Mouse (Mus musculus) ES-Bruce4 (cell line): Measurements from ENCODE around the gene Cckbr. TPM values are rescaled to one million over a fixed set of nuclear protein-coding genes. Genes with fewer than 3 reads are reported as not detected.
"Not testable (repeated sequence)": the region's sequence is repeated elsewhere in the genome, so short reads cannot be mapped to it uniquely, and the experiment has no call there.

Source experiments
- H3K27ac ChIP-seq: 2 replicates; pipeline ENCODE4 v1.5.1; 2012; ENCODE audit warnings: low read length, inconsistent platforms; ENCODE audit not compliant: insufficient read depth
- H3K27me3 ChIP-seq: 2 replicates; pipeline ENCODE4 v1.6.1; 2012; ENCODE audit warnings: mild to moderate bottlenecking, low read length, inconsistent platforms; ENCODE audit not compliant: control insufficient read depth, poor library complexity, insufficient read depth, severe bottlenecking
- H3K36me3 ChIP-seq: 2 replicates; pipeline ENCODE4 v1.6.1; 2012; ENCODE audit warnings: inconsistent platforms, mild to moderate bottlenecking, low read length, moderate library complexity; ENCODE audit not compliant: control insufficient read depth, poor library complexity, insufficient read depth, severe bottlenecking
- H3K4me1 ChIP-seq: one replicate; pipeline ENCODE4 v1.8.1; 2011; ENCODE audit warnings: low read length; ENCODE audit not compliant: control insufficient read depth, insufficient read depth
- H3K4me3 ChIP-seq: 2 replicates; pipeline ENCODE4 v1.5.1; 2011; ENCODE audit warnings: low read depth, mild to moderate bottlenecking, low read length
- H3K9ac ChIP-seq: 2 replicates; pipeline ENCODE4 v1.6.1; 2012; ENCODE audit warnings: low read depth, mild to moderate bottlenecking, inconsistent platforms; ENCODE audit not compliant: poor library complexity, severe bottlenecking
- H3K9me3 ChIP-seq: replicated peaks from 2 replicates; pipeline ENCODE4 v1.6.1; 2012; ENCODE audit warnings: mild to moderate bottlenecking, low read length, inconsistent platforms; ENCODE audit not compliant: control insufficient read depth, poor library complexity, insufficient read depth, severe bottlenecking
- CTCF ChIP-seq: IDR thresholded peaks from one replicate; pipeline ENCODE4 v1.8.1; 2011; ENCODE audit warnings: low read depth, low read length
- EP300 ChIP-seq: IDR thresholded peaks from 2 replicates; pipeline ENCODE4 v1.6.1; 2011; ENCODE audit warnings: low read depth, low read length; ENCODE audit not compliant: insufficient read depth
- POLR2A ChIP-seq: IDR thresholded peaks from one replicate; pipeline ENCODE4 v1.8.1; 2011; ENCODE audit warnings: low read length; ENCODE audit not compliant: insufficient read depth
- polyA plus RNA-seq: library from polyadenylated mRNA; stranded (reverse); fragments of >200 nt; gene quantifications from 2 replicates; pipeline ENCODE4 v1.2.4, GENCODE M21; 2011; ENCODE audit warnings: low read depth; ENCODE audit not compliant: missing spikeins, insufficient read depth, insufficient read length

Cckbr gene
- polyA plus RNA-seq, 1 experiment = not detected

GRCm38 (mm10) chr7:105396126-105396525, 29.4 kb upstream of the Cckbr start:
- H3K27ac ChIP-seq = no peak overlapping the region
- H3K4me3 ChIP-seq = no peak overlapping the region
- no peak overlapping the region for H3K9ac ChIP-seq
- no peaks in the 10 kb centered on the region for H3K4me1 ChIP-seq
- TF ChIP-seq EP300 (no peak), CTCF (no peak), POLR2A (no peak)
- no peaks in the 10 kb centered on the region for H3K9me3 ChIP-seq
- no peaks in the 10 kb centered on the region; the same call in 1 of the 2 replicates for H3K36me3 ChIP-seq
- no peaks in the 10 kb centered on the region for H3K27me3 ChIP-seq

- H3K36me3 ChIP-seq = no peaks in the 10 kb centered on the region; the same call in 1 of the 2 replicates
- H3K9me3 ChIP-seq = no peaks in the 10 kb centered on the region
- H3K9ac ChIP-seq = peak overlapping the region; percentile 77
- no peaks in the 10 kb centered on the region for H3K4me1 ChIP-seq
- H3K4me3 ChIP-seq = peak overlapping the region; percentile 86
- no peaks in the 10 kb centered on the region for H3K27me3 ChIP-seq
- no peak for TF ChIP-seq POLR2A
- H3K27ac ChIP-seq = no peak overlapping the region
Measured at GRCm38 (mm10) chr7:105399058-105399934, 26.2 kb upstream of the Cckbr start.

GRCm38 (mm10) chr7:105399935-105400624, 25.5 kb upstream of the Cckbr start, which contains the start of gene Fam160a2:
Fam160a2 (minus strand) TSS chr7:105400054.
- Histone ChIP-seq H3K9ac (peak within 1 kb of the TSS; percentile 77), H3K36me3 (no peaks in the 10 kb centered on the region), H3K9me3 (no peaks in the 10 kb centered on the region), H3K27ac (peak within 1 kb of the TSS; percentile 49; the same call in 1 of the 2 replicates), H3K4me3 (peak within 1 kb of the TSS; percentile 86), H3K4me1 (no peaks in the 10 kb centered on the region), H3K27me3 (no peaks in the 10 kb centered on the region)
- TF ChIP-seq POLR2A (peak; percentile 55), CTCF (no peak), EP300 (no peak)

- Histone ChIP-seq H3K9ac (no peak within 1 kb of the TSS), H3K27me3 (no peaks in the 10 kb centered on the region), H3K4me3 (no peak within 1 kb of the TSS), H3K9me3 (no peaks in the 10 kb centered on the region), H3K36me3 (no peaks in the 10 kb centered on the region), H3K27ac (no peak within 1 kb of the TSS), H3K4me1 (no peaks in the 10 kb centered on the region)
- TF ChIP-seq POLR2A (no peak), EP300 (no peak), CTCF (no peak)
Measured at GRCm38 (mm10) chr7:105404268-105404667, 21.3 kb upstream of the Cckbr start, which contains the start of gene Cnga4. Cnga4 (plus strand) TSS chr7:105404568.

- no peaks in the 10 kb centered on the region for H3K36me3 ChIP-seq
- no peaks in the 10 kb centered on the region for H3K4me1 ChIP-seq
- no peaks in the 10 kb centered on the region for H3K9me3 ChIP-seq
- H3K4me3 ChIP-seq = no peak overlapping the region
- no peak overlapping the region for H3K27ac ChIP-seq
- no peak for TF ChIP-seq EP300
- no peak for TF ChIP-seq POLR2A
- no peak for TF ChIP-seq CTCF
- H3K27me3 ChIP-seq = no peaks in the 10 kb centered on the region
- no peak overlapping the region for H3K9ac ChIP-seq
Measured at GRCm38 (mm10) chr7:105406322-105406721, 19.2 kb upstream of the Cckbr start.

- not testable (repeated sequence) for H3K36me3 ChIP-seq, H3K27me3 ChIP-seq, H3K4me3 ChIP-seq, H3K4me1 ChIP-seq, H3K27ac ChIP-seq, H3K9me3 ChIP-seq, H3K9ac ChIP-seq
- peak; percentile 80 for TF ChIP-seq CTCF
Measured at GRCm38 (mm10) chr7:105411874-105412632, 13.5 kb upstream of the Cckbr start.
